Mouse (Mus musculus): ENCODE data around the gene Dusp14.

The Dusp14 gene

DNA sequence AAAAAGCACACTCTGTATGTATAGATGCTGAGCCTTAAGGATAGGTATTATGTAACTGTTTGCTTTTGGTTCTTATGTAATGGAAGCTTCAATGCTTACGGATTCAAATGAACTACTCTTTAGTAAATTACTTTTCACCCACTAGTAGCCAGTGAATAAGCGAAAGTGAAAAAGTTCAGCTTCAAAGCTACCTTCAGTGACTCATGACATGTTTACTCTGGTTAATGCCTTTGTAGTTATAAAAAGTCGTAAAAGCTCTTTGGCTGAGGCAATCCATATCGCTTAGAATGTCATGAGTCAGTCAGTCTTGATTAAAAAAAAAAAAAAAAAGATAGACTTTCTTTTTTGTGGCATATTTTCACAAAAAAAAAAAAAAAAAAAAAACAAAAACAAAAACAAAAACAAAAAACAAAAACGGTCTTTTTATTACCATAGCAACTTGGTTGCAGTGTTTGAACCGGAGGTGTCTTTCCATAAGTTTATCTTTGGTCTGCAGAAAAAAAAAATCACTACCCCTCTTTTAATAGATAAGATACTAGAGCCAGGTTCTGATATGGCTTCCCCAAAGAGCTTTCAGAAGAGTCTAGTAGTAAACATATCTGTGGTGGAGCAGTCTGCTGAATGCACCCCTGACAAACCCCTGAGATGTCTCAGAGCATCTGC, 52.8 kb downstream of the Dusp14 start:
- no peak for DNase-seq (ENCODE audit: low spot score)

- no peak for DNase-seq (ENCODE audit: low spot score)
Measured at GRCm38 (mm10) chr11:84013105-84013504, 56.0 kb downstream of the Dusp14 start.

GRCm38 (mm10) chr11:84011576-84011975, 57.5 kb downstream of the Dusp14 start:
- DNase-seq (ENCODE audit: low spot score): no peak

DNA sequence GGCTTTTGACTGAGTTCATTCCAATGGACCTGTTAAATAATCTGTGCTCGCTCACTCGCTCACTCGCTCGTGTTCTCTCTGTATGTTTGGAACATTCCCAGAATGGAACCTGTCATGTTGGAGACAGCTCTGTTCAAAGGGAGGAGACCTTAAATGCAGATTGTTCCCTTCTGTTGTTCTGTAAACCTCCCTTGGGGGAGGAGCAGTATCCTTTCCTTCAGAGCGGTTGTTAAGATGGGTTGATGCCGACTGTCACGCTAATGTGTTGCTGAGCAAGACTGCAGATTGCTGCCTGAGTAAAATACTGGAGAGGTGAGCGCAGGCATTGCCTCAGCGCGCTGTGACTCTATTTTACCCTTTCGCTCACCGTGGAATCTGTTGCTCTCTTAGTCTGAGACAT, 58.0 kb downstream of the Dusp14 start:
- no peak for DNase-seq (ENCODE audit: low spot score)

DNA sequence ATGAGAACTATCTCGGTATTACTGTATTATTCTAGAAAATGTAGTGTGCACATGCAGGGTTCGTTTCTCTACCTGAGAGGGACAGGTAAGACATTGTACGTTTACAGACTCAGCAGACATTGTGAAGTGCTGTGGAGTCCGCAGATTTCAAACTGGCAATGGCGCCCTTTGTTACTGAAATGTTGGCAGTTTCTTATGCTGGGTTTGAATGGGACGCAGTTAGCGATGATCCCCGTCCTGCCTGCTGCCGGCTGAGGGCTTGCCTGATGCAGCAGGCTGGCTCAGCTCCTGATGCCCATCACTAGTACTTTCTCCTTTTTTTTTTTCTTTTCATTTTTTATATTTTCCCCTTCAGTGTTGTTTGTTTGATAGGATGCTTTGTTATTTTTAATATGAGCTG, 58.6 kb downstream of the Dusp14 start:
- DNase-seq (ENCODE audit: low spot score): no peak

- DNase-seq (ENCODE audit: low spot score): no peak
Measured at GRCm38 (mm10) chr11:84009001-84009400, 60.1 kb downstream of the Dusp14 start.

GRCm38 (mm10) chr11:84003986-84004385, 65.1 kb downstream of the Dusp14 start:
- no peak for DNase-seq (ENCODE audit: low spot score)

DNA sequence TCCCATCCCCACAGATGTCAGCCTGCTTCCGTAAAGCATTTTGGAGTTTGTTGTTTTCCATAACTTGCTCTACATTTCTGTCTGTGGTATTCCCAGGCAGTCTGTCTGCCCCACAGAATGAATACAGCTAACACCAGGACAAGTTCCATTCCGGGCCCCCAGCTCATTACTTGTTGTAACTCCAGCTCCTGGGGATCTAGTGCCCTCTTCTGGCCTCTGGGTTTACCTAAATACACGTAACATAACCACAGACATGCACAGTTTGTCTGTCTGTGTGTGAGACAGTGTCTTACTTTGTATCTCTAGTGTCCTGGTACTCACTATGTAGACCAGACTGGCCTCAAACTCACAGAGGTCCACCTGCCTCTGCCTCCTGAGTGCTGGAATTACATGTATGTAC, 67.8 kb downstream of the Dusp14 start:
- no peak for DNase-seq (ENCODE audit: low spot score)

- DNase-seq (ENCODE audit: low spot score): no peak
Measured at GRCm38 (mm10) chr11:83999411-83999915, 69.6 kb downstream of the Dusp14 start.

- DNase-seq (ENCODE audit: low spot score): no peak
Measured at GRCm38 (mm10) chr11:83998993-83999392, 70.1 kb downstream of the Dusp14 start.
